Mouse (Mus musculus) embryonic stem cell, embryonic (primary cell): ENCODE results near the gene Hmgn3.
"Not testable (repeated sequence)": the region's sequence is repeated elsewhere in the genome, so short reads cannot be mapped to it uniquely, and the experiment has no call there.

Source experiments
- CTCF ChIA-PET, 4 experiments: fragments of 300-600 bp in 2 of 4; fragments of 350-600 bp in 2 of 4; sonication (Branson Sonifier 250); formaldehyde crosslinking; loops; one replicate each; lab custom pipeline; 2022; ENCODE audit warnings: inconsistent platforms in 2 of 4; lab: Charles Lee
- POLR2A ChIA-PET, 4 experiments: fragments of 300-600 bp in 2 of 4; fragments of 350-600 bp in 2 of 4; sonication (Branson Sonifier 250); formaldehyde crosslinking; loops; one replicate each; lab custom pipeline; 2022; ENCODE audit warnings: antibody characterized with exemption in 4 of 4, inconsistent platforms in 1 of 4; lab: Charles Lee

The Hmgn3 gene

DNA sequence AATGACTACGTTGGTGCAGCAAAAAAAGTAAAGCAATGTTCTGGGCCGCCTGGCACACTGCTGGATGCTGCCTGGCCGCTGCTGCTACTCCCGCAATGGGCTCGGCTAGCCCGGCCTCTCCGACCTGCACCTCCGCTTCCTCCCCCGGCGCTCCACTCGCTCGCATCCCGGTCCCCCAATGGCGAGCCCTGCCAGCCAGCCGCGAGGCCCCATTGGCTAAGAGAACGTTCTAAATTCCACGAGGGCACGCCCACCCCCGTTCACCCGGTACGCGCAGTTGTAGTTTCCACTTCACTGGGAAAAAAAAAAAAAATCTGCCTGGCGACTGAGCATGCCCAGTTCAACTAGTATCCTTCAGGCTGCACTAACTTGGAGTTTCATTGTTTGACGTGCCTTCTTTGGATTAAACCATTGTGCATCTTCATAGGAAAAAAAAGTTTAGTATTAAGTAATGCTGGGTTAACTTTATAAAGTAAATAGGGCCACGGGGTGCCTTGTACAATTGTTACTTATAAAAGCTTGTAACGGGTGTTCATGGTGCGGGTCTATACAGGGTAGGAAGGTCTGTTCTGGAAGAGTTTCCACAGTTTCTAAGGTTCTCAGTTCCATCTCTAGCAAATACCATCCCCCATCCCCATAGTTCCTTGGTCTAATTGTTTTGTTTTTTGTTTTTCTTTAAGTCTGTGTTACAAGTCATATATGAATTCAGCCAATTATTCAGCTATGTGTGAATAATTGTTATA, at the start of gene Hmgn3:
Gene Hmgn3, minus strand, starts transcription at position 240 of the 743 bp plus-strand sequence.
- ChIA-PET CTCF (no interaction called here), POLR2A (interaction anchor here in 2 of 4 experiments (0.5 kb wide), 2 partner anchors 156 to 780 kb away, joined by 3 to 5 read pairs; no protein-coding TSS in a partner anchor)

DNA sequence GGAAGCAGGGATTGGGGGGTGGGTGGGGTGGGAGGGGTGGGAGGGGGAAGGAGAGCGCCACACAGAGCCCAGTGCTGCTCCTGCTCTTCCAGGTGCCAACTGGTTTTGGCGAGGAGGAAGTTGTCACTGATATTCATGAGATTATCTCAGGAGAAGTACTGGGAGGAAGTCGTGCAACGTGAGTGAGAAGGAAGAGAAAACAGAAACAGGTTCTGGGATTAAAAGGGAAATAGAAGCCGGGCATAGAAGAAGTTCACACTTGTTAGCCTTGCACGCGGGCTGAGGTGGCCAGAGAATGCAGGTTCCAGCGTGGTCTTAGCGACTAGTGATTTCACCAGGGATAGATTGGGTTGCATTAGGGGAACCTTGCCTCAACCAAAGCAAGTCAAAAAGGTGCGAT, 49.3 kb upstream of the Hmgn3 start:
- CTCF ChIA-PET = no interaction called here
- POLR2A ChIA-PET = interaction anchor here in 1 of 4 experiments (0.7 kb wide), 1 partner anchor 188 kb away, joined by 3 read pairs; no protein-coding TSS in a partner anchor

GRCm38 (mm10) chr9:83195007-83195406, 48.5 kb upstream of the Hmgn3 start:
- CTCF ChIA-PET = no interaction called here
- POLR2A ChIA-PET = interaction anchor here in 2 of 4 experiments (0.6 to 0.7 kb wide), 2 partner anchors 147 to 188 kb away, joined by 3 to 4 read pairs; no protein-coding TSS in a partner anchor

DNA sequence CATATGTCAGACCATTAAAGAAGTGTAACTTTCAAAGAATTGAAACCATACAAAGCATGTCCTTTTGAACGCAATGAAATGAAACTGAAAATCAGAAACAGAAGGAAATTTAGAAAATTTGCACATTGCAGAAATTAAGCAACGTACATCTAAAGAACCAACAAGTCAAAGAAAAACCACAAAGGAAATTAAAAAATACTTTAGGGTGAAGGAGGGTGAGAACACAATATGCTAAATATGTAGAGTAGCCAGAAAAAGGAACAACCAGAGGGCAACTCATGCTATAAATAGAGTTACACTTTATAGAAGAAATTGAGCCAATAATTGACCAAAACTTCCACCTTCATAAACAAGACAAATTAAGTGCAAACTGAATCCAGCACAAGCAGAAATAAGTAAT, 41.3 kb upstream of the Hmgn3 start:
- POLR2A ChIA-PET = no interaction called here

DNA sequence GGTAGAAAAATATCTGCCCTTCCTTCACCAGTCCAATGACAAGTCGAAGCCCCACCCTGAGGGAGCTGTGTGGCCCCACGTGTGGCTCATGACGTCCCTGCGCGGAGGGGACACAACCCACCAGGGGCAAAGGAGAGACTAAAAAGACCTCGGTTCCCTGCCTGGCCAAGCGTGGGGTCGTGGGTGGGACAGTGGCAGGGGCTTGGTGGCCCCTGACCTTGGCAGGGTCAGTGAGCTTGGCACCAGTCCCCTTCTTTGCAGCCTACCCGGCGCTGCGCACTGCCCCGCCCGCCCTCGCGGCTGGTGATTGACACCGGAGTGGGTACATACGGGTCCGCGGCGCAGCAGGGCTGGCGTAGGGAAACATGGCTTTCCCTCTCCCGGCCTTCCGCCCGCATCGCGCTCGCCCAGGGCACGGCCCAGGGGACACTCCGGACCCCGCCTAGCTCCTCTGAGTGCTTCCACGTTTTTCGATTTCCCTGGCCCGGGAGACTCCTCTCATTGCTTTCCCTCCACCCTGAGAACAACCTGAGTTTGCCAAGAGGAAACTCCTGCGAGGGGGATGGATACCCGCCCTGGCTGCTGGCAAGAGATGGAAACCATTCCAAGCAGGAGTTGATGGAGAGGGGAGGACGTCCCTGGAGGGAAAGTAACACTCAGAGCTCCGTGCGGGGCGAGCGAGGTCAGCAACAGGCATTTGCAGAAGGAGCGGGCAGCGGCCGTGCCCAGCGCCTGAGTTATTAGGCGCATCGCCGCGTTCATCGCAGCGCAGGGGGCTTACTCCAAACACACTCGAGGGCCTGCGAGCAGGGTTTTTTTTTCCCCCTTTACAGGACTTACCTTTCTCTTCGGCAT, 667 bp downstream of the Hmgn3 start:
- ChIA-PET CTCF (no interaction called here), POLR2A (interaction anchor here in 1 of 4 experiments (0.5 kb wide), 1 partner anchor 156 kb away, joined by 3 read pairs; no protein-coding TSS in a partner anchor)

More for the DNA sequence above, 41.3 kb upstream of the Hmgn3 start:
- CTCF ChIA-PET = no interaction called here

- POLR2A ChIA-PET = interaction anchor here in 1 of 4 experiments (0.8 kb wide), 1 partner anchor 140 kb away, joined by 4 read pairs; no protein-coding TSS in a partner anchor
These were observed 16.7 kb downstream of the Hmgn3 start for GRCm38 (mm10) chr9:83129831-83130230.

DNA sequence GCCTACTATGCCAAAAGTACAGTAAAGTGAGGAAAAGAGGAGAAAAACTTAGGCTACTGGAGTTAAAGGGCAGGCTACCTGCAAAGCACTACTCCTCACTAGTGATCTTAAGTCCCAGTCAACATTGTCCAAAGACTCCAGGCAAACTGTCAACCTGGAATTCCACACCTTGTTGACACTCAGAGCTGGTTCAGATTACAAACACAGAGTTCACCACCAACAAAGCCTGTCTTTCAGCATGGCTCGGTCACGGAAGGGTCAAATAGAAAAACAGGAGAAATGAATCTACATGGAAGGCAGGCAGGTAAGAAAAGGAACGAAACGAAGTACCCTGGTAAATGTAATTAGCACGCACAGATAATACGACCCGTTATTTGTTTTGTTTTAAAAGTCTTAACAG, 18.6 kb downstream of the Hmgn3 start:
- ChIA-PET POLR2A (no interaction called here), CTCF (no interaction called here)

More at GRCm38 (mm10) chr9:83129831-83130230, 16.7 kb downstream of the Hmgn3 start:
- CTCF ChIA-PET = interaction anchor here in 1 of 4 experiments (0.7 kb wide), 1 partner anchor 105 kb away, joined by 3 read pairs; no protein-coding TSS in a partner anchor

- POLR2A ChIA-PET, CTCF ChIA-PET: not testable (repeated sequence)
These were observed 20.0 kb downstream of the Hmgn3 start for GRCm38 (mm10) chr9:83126482-83126881.

DNA sequence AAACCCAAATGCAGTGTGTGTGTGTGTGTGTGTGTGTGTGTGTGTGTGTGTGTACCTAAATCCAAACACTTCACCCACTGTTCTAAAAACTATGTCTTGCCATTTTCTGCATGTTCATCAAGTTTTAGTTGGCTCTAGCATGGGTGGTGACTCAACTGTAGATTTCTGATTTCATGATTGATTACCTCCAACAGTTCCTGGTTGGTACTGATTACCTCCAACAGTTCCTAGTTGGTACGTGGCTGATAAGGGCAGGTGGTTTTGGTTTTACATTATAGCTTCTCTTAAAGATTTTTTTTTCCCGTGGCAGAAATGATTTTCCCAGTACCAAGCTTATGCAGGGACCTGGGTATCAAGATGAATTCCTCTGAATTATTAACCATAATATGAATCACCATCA, 27.3 kb downstream of the Hmgn3 start:
- ChIA-PET CTCF (no interaction called here), POLR2A (interaction anchor here in 1 of 4 experiments (0.6 kb wide), 1 partner anchor 847 kb away, joined by 3 read pairs; no protein-coding TSS in a partner anchor)

GRCm38 (mm10) chr9:83117486-83117885, 29.0 kb downstream of the Hmgn3 start:
- CTCF ChIA-PET = no interaction called here

GRCm38 (mm10) chr9:83116774-83117474, 29.6 kb downstream of the Hmgn3 start:
- ChIA-PET CTCF (no interaction called here), POLR2A (no interaction called here)

More at GRCm38 (mm10) chr9:83117486-83117885, 29.0 kb downstream of the Hmgn3 start:
- POLR2A ChIA-PET = no interaction called here

DNA sequence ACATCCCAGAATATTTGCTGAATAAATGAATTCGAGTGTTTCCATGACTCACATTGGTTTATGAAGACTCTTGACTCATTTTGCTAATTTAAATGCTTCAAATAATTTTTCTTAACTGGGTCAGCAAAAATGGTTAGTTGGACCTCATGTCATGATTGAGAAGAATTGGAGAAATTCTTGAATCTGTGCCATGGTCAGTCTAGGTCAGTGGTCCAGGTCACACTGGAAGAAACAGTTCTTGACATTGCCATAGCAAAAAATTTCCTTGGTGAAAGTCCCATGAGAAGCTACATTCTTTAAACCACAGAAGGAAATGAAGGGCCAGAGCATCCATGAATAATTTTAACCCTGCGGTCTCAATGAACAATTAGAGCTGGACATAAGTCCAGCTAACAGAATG, 30.8 kb downstream of the Hmgn3 start:
- POLR2A ChIA-PET = no interaction called here
- CTCF ChIA-PET = no interaction called here

- POLR2A ChIA-PET = no interaction called here
- CTCF ChIA-PET = no interaction called here
These were observed 32.7 kb downstream of the Hmgn3 start for GRCm38 (mm10) chr9:83113800-83114217.

- ChIA-PET CTCF (no interaction called here), POLR2A (no interaction called here)
These were observed 34.1 kb downstream of the Hmgn3 start for GRCm38 (mm10) chr9:83112305-83112768.

DNA sequence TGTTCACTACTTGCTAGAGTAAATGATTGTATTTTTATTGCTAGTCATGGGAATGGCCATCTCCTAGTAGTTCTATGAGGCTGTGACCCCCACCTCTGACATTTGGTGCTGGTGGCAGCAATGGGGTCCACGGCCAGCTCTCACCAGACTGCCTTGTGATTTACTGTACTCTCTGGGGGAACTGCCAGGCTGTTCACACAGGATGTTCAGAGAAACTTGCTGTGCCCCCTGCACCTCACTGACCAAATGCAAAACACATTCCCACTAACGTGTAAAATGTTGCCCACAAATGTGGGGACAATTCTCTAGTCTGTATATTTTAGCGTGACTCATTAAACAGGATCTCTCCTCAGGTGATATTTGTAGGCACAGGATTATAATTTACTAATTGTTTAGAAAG, 34.7 kb downstream of the Hmgn3 start:
- CTCF ChIA-PET = no interaction called here
- POLR2A ChIA-PET = no interaction called here

DNA sequence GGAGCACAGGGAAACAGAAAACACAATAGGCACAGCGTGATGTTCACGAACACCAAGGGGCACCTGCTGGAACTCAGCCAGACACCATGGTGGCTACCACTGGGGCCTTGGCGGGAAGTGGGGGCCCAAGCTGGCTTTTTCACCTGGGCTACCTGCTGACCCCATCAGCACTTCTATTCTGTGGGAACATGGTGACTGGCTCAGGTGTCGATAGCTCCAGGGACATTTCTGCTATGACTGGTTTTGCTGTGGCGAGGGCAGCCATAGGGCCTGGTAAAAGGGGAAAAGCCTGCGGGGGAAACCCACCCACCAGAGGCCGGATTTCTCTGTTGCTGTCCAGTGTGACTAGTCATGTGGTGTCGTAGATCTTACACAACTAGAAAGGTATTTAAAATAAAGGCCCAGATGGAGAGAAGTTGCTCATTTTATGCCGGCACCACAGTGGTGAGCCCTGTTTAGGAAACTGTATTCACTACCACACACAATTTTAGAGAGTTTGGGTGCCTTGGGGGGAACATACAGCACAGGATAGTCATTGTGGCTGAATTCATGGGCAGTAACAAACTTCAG, 35.3 kb downstream of the Hmgn3 start:
- POLR2A ChIA-PET = interaction anchor here in 1 of 4 experiments (0.5 kb wide), 1 partner anchor 684 kb away, joined by 3 read pairs; no protein-coding TSS in a partner anchor

GRCm38 (mm10) chr9:83110406-83111116, 35.9 kb downstream of the Hmgn3 start:
- POLR2A ChIA-PET = interaction anchor here in 1 of 4 experiments (0.5 kb wide), 1 partner anchor 684 kb away, joined by 3 read pairs; no protein-coding TSS in a partner anchor
- CTCF ChIA-PET = no interaction called here

More for the DNA sequence above, 35.3 kb downstream of the Hmgn3 start:
- CTCF ChIA-PET = no interaction called here

GRCm38 (mm10) chr9:83109705-83110104, 36.8 kb downstream of the Hmgn3 start:
- CTCF ChIA-PET = no interaction called here

More at GRCm38 (mm10) chr9:83109705-83110104, 36.8 kb downstream of the Hmgn3 start:
- POLR2A ChIA-PET = no interaction called here
